Mouse (Mus musculus) hindbrain, embryonic 12.5 days (tissue): ENCODE measurements around the gene Gm28897. TPM values are rescaled to one million over a fixed set of nuclear protein-coding genes. Genes with fewer than 3 reads are reported as not detected.
"Not testable (repeated sequence)": the region's sequence is repeated elsewhere in the genome, so short reads cannot be mapped to it uniquely, and the experiment has no call there.

Experiments
- ATAC-seq: fragments of 200-750 bp; cut with Nextera tagmentation; 2 replicates; pipeline ENCODE4 v1.8.0; 2017; ENCODE audit warnings: moderate TSS enrichment; ENCODE audit not compliant: low FRiP score
- H3K27ac ChIP-seq: fragments of 300-500 bp; sonication (generic); 2 replicates; pipeline ENCODE4 v1.5.1; 2016; ENCODE audit warnings: mild to moderate bottlenecking
- H3K27me3 ChIP-seq: fragments of 300-500 bp; sonication (generic); 2 replicates; pipeline ENCODE4 v1.6.1; 2016; ENCODE audit warnings: mild to moderate bottlenecking
- H3K36me3 ChIP-seq: fragments of 300-500 bp; sonication (generic); 2 replicates; pipeline ENCODE4 v1.6.1; 2016; ENCODE audit warnings: mild to moderate bottlenecking
- H3K4me1 ChIP-seq: fragments of 300-500 bp; sonication (generic); 2 replicates; pipeline ENCODE4 v1.6.1; 2016
- H3K4me2 ChIP-seq: fragments of 300-500 bp; sonication (generic); replicated peaks from 2 replicates; pipeline ENCODE4 v1.6.1; 2016; ENCODE audit warnings: mild to moderate bottlenecking
- H3K4me3 ChIP-seq: fragments of 300-500 bp; sonication (generic); 2 replicates; pipeline ENCODE4 v1.5.1; 2016; ENCODE audit warnings: mild to moderate bottlenecking
- H3K9ac ChIP-seq: fragments of 300-500 bp; sonication (generic); 2 replicates; pipeline ENCODE4 v1.6.1; 2016; ENCODE audit warnings: mild to moderate bottlenecking, moderate library complexity
- H3K9me3 ChIP-seq: fragments of 300-500 bp; sonication (generic); replicated peaks from 2 replicates; pipeline ENCODE4 v1.6.1; 2016; ENCODE audit warnings: mild to moderate bottlenecking
- WGBS: fragments of 180-500 bp; shearing (Covaris S2); methylation state at CpG from one replicate; pipeline ENCODE4 v1.1.7; 2016; 5-methylcytosine and 5-hydroxymethylcytosine counted together
- polyA plus RNA-seq: library from polyadenylated mRNA; unstranded; fragments of >200 nt; fragmentation: Nextera tagmentation; extraction: Ambion mirVana; gene quantifications from 2 replicates; pipeline ENCODE4 v1.2.1, GENCODE M21; 2016

Gm28897 gene
- polyA plus RNA-seq, result not detected in 2 replicates

DNA sequence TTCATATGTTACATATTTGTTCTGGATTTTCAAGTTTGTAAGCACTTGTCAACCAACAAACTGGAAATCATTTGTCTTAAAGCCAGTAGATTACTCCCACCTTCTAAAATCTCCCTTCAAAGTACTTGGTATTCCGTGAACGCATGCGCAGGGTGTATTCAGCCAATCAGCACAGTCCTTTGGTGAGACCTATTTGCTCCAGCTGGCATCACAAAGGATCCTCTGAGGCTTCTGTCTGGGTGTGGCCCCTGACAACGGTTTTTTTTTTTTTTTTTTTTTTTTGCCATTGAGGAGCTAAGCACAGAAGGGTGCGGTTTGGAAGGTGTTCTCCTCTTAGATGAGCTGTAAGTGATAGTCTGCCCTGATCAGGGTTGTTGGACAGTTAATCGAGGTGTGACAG is at the start of gene Gm28897:
TSS of gene Gm28897 (plus strand) at position 301 of the 400 bp plus-strand sequence.
- not testable (repeated sequence) for ATAC-seq, H3K27me3 ChIP-seq, H3K4me3 ChIP-seq, H3K9ac ChIP-seq, H3K4me2 ChIP-seq, H3K36me3 ChIP-seq, H3K9me3 ChIP-seq, H3K4me1 ChIP-seq, H3K27ac ChIP-seq
- no CpG with 5 or more reads among the region's 6 CpGs for WGBS
